Mouse (Mus musculus) testis, adult 2 months (tissue): ENCODE results near the gene Arhgef2.

Source experiments
- CTCF ChIP-seq: fragments of 200-500 bp; IDR thresholded peaks from 2 replicates; pipeline ENCODE4 v1.5.1; 2012; ENCODE audit warnings: low read depth, mild to moderate bottlenecking, inconsistent platforms, low read length, moderate library complexity; ENCODE audit not compliant: control insufficient read depth, insufficient read depth, insufficient replicate concordance
- POLR2A ChIP-seq: fragments of 200-500 bp; IDR thresholded peaks from 2 replicates; pipeline ENCODE4 v1.6.1; 2012; ENCODE audit warnings: low read depth, mild to moderate bottlenecking, inconsistent platforms, low read length, moderate library complexity; ENCODE audit not compliant: control insufficient read depth

DNA sequence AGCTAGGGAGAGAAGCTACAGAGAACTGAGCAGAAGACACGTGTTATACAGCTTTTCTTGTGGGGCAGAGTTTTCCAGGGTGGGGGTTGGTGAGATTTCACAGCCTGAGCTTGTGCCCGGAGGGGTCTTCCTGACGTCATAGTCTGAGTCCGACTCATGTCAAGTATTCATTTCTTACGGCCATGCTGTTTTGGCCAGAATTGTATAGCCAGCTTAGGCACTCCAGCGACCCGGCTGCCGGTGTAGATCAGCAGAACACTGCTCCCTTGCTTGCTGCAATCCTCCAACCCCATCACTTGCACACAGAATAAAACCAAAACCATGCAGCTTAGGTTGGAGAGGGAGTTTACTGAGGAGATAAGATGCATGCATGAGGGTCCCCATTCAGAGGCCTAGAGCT, 49.9 kb downstream of the Arhgef2 start:
- no peak for TF ChIP-seq POLR2A
- TF ChIP-seq CTCF: no peak
